Mouse (Mus musculus) thymus, postnatal 36 days (tissue): ENCODE results near the gene Rmnd5b.
"Not testable (repeated sequence)": the region's sequence is repeated elsewhere in the genome, so short reads cannot be mapped to it uniquely, and the experiment has no call there.

Experiments used
- DNase-seq, 2 experiments: peaks; one replicate each; pipeline ENCODE4 v3.0.0; 2022; ENCODE audit warnings: mixed read lengths in 2 of 2

Rmnd5b gene

GRCm38 (mm10) chr11:51635525-51636322 lies at the start of gene Rmnd5b:
TSS of gene Rmnd5b (minus strand) at chr11:51635896.
- DNase-seq: peak; percentile 84 to 87

GRCm38 (mm10) chr11:51681976-51682374 lies 46.3 kb upstream of the Rmnd5b start:
- DNase-seq: no peak

GRCm38 (mm10) chr11:51681324-51681975 lies 45.8 kb upstream of the Rmnd5b start:
- peak; percentile 85 to 88 for DNase-seq

- DNase-seq: no peak
Observed at GRCm38 (mm10) chr11:51679466-51679865, 43.8 kb upstream of the Rmnd5b start.

GRCm38 (mm10) chr11:51677737-51678418 lies 42.2 kb upstream of the Rmnd5b start:
- DNase-seq: no peak

GRCm38 (mm10) chr11:51675386-51675785 lies 39.7 kb upstream of the Rmnd5b start:
- no peak for DNase-seq

- DNase-seq: no peak
Observed at GRCm38 (mm10) chr11:51673291-51673690, 37.6 kb upstream of the Rmnd5b start.

GRCm38 (mm10) chr11:51671376-51671775 lies 35.7 kb upstream of the Rmnd5b start:
- no peak for DNase-seq

GRCm38 (mm10) chr11:51670846-51671245 lies 35.1 kb upstream of the Rmnd5b start:
- DNase-seq: no peak

- not testable (repeated sequence) for DNase-seq
Observed at GRCm38 (mm10) chr11:51664747-51665146, 29.1 kb upstream of the Rmnd5b start.

GRCm38 (mm10) chr11:51662632-51663031 lies 26.9 kb upstream of the Rmnd5b start:
- DNase-seq: no peak

- DNase-seq: no peak
Observed at GRCm38 (mm10) chr11:51661867-51662365, 26.2 kb upstream of the Rmnd5b start.

- DNase-seq: peak in 1 of 2 experiments; percentile 37
Observed at GRCm38 (mm10) chr11:51658705-51659104, 23.0 kb upstream of the Rmnd5b start.

- no peak for DNase-seq
Observed at GRCm38 (mm10) chr11:51658291-51658690, 22.6 kb upstream of the Rmnd5b start.

GRCm38 (mm10) chr11:51656798-51657521 lies 21.3 kb upstream of the Rmnd5b start:
- DNase-seq: no peak

GRCm38 (mm10) chr11:51654891-51655290 lies 19.2 kb upstream of the Rmnd5b start:
- DNase-seq: no peak

- DNase-seq: no peak
Observed at GRCm38 (mm10) chr11:51653736-51654135, 18.0 kb upstream of the Rmnd5b start.

GRCm38 (mm10) chr11:51652889-51653418 lies 17.3 kb upstream of the Rmnd5b start:
- no peak for DNase-seq

- peak; percentile 79 to 82 for DNase-seq
Observed at GRCm38 (mm10) chr11:51650691-51651515, 15.2 kb upstream of the Rmnd5b start, which contains the start of the genes N4bp3 and D930048N14Rik. TSS of gene N4bp3 (minus strand) at chr11:51650842. TSS of gene D930048N14Rik (plus strand) at chr11:51650954.

GRCm38 (mm10) chr11:51650261-51650660 lies 14.6 kb upstream of the Rmnd5b start:
- peak; percentile 52 to 70 for DNase-seq

- DNase-seq: peak; percentile 37 to 46
Observed at GRCm38 (mm10) chr11:51649889-51650199, 14.1 kb upstream of the Rmnd5b start.
